Mouse (Mus musculus) limb, embryonic 14.5 days (tissue): ENCODE measurements around the gene Creb3l2. TPM values are rescaled to one million over a fixed set of nuclear protein-coding genes. Genes with fewer than 3 reads are reported as not detected.

Source experiments
- ATAC-seq: fragments of 200-750 bp; cut with Nextera tagmentation; 2 replicates; pipeline ENCODE4 v1.8.0; 2017; ENCODE audit warnings: low read depth, moderate number of reproducible peaks, moderate TSS enrichment; ENCODE audit not compliant: low FRiP score
- DNase-seq: peaks from one replicate; pipeline ENCODE4 v3.0.0-alpha.2; 2015; ENCODE audit warnings: low spot score
- H3K27ac ChIP-seq: fragments of 300-500 bp; sonication (generic); replicated peaks from 2 replicates; pipeline ENCODE4 v1.5.1; 2014; ENCODE audit warnings: low read depth, mild to moderate bottlenecking, low read length, moderate library complexity, mixed read lengths
- H3K27me3 ChIP-seq: fragments of 300-500 bp; sonication (generic); 2 replicates; pipeline ENCODE4 v1.6.1; 2014; ENCODE audit warnings: low read length, mixed read lengths; ENCODE audit not compliant: control insufficient read depth, insufficient read depth
- H3K36me3 ChIP-seq: fragments of 300-500 bp; sonication (generic); 2 replicates; pipeline ENCODE4 v1.6.1; 2014; ENCODE audit warnings: mild to moderate bottlenecking, low read length, moderate library complexity, mixed read lengths; ENCODE audit not compliant: control insufficient read depth, insufficient read depth
- H3K4me1 ChIP-seq: fragments of 300-500 bp; sonication (generic); 2 replicates; pipeline ENCODE4 v1.6.1; 2014; ENCODE audit warnings: antibody characterized with exemption, low read length, mixed read lengths; ENCODE audit not compliant: control insufficient read depth, insufficient read depth
- H3K4me2 ChIP-seq: fragments of 300-500 bp; sonication (generic); replicated peaks from 2 replicates; pipeline ENCODE4 v1.6.1; 2014; ENCODE audit warnings: low read depth, mild to moderate bottlenecking, low read length, moderate library complexity; ENCODE audit not compliant: severe bottlenecking
- H3K4me3 ChIP-seq: fragments of 300-500 bp; sonication (generic); replicated peaks from 2 replicates; pipeline ENCODE4 v1.5.1; 2014; ENCODE audit warnings: low read length
- H3K9ac ChIP-seq: fragments of 300-500 bp; sonication (generic); 2 replicates; pipeline ENCODE4 v1.6.1; 2014; ENCODE audit warnings: mild to moderate bottlenecking, low read depth, low read length, moderate library complexity; ENCODE audit not compliant: severe bottlenecking
- H3K9me3 ChIP-seq: fragments of 300-500 bp; sonication (generic); 2 replicates; pipeline ENCODE4 v1.6.1; 2016; ENCODE audit warnings: low read length; ENCODE audit not compliant: control insufficient read depth
- POLR2A ChIP-seq: fragments of 200-500 bp; IDR thresholded peaks from 2 replicates; pipeline ENCODE4 v1.8.0; 2012; ENCODE audit warnings: inconsistent platforms, mild to moderate bottlenecking, moderate library complexity, borderline replicate concordance; ENCODE audit not compliant: insufficient read depth, insufficient read length; ENCODE audit errors: extremely low read depth
- WGBS: fragments of 180-500 bp; shearing (Covaris S2); extraction: QIAGEN DNeasy Blood & Tissue Kit; methylation state at CpG from one replicate; pipeline ENCODE4 v1.1.7; 2014; 5-methylcytosine and 5-hydroxymethylcytosine counted together
- polyA plus RNA-seq, 2 experiments: library from polyadenylated mRNA; depleted of rRNA in 1 of 2; stranded (reverse) in 1 of 2; unstranded in 1 of 2; fragments of >200 nt; fragmentation: Nextera tagmentation in 1 of 2; extraction: Ambion mirVana in 1 of 2; gene quantifications; 2 replicates each; pipeline versions ENCODE4 v1.2.1 to v1.2.3; 2012 to 2014

The Creb3l2 gene
- polyA plus RNA-seq, 2 experiments, result 44.4 to 51.7 TPM

GRCm38 (mm10) chr6:37455540-37455939 is 13.6 kb upstream of the Creb3l2 start:
- no peak for DNase-seq
- no peaks in the 10 kb centered on the region for H3K27me3 ChIP-seq
- H3K4me3 ChIP-seq, result no peak overlapping the region
- no peak overlapping the region for H3K9ac ChIP-seq
- ATAC-seq, result no peak
- no peak overlapping the region for H3K27ac ChIP-seq
- H3K9me3 ChIP-seq, result no peaks in the 10 kb centered on the region
- H3K4me2 ChIP-seq, result no peak overlapping the region
- 65% methylated on average over 5 of the region's 5 CpGs for WGBS
- no peaks in the 10 kb centered on the region for H3K36me3 ChIP-seq
- H3K4me1 ChIP-seq, result no peaks in the 10 kb centered on the region
- no peak for TF ChIP-seq POLR2A

GRCm38 (mm10) chr6:37453047-37453446 is 11.1 kb upstream of the Creb3l2 start:
- H3K36me3 ChIP-seq, result no peaks in the 10 kb centered on the region
- H3K27me3 ChIP-seq, result no peaks in the 10 kb centered on the region
- ATAC-seq (no peak), DNase-seq (no peak)
- no peak for TF ChIP-seq POLR2A
- H3K27ac ChIP-seq, result no peak overlapping the region
- no peak overlapping the region for H3K4me2 ChIP-seq
- H3K9ac ChIP-seq, result no peak overlapping the region
- no peak overlapping the region for H3K4me3 ChIP-seq
- H3K4me1 ChIP-seq, result no peaks in the 10 kb centered on the region
- 77% methylated on average over 4 of the region's 4 CpGs for WGBS
- H3K9me3 ChIP-seq, result no peaks in the 10 kb centered on the region

GRCm38 (mm10) chr6:37451664-37452063 is 9.7 kb upstream of the Creb3l2 start:
- Histone ChIP-seq H3K9ac (no peak overlapping the region), H3K27me3 (no peaks in the 10 kb centered on the region), H3K36me3 (no peaks in the 10 kb centered on the region), H3K4me1 (no peaks in the 10 kb centered on the region), H3K9me3 (no peaks in the 10 kb centered on the region), H3K27ac (no peak overlapping the region), H3K4me3 (no peak overlapping the region), H3K4me2 (no peak overlapping the region)
- DNase-seq (no peak), ATAC-seq (no peak)
- 50% methylated on average over 4 of the region's 4 CpGs for WGBS
- no peak for TF ChIP-seq POLR2A

GRCm38 (mm10) chr6:37447704-37448466 is 5.9 kb upstream of the Creb3l2 start:
- ATAC-seq (peak; percentile 50; the same call in 1 of the 2 replicates), DNase-seq (peak; percentile 79)
- Histone ChIP-seq H3K27me3 (no peaks in the 10 kb centered on the region), H3K9me3 (peaks cover 4% of the 10 kb centered on the region; the same call in 1 of the 2 replicates), H3K4me2 (no peak overlapping the region), H3K4me3 (no peak overlapping the region), H3K4me1 (0 out of 2 replicates have a peak, but pooled peaks cover 2% of the 10 kb centered on the region), H3K36me3 (no peaks in the 10 kb centered on the region), H3K27ac (no peak overlapping the region), H3K9ac (no peak overlapping the region)
- 25% methylated on average over 10 of the region's 10 CpGs for WGBS
- TF ChIP-seq POLR2A, result no peak

GRCm38 (mm10) chr6:37442781-37443180 is 835 bp upstream of the Creb3l2 start:
- ATAC-seq (no peak), DNase-seq (no peak)
- no peak for TF ChIP-seq POLR2A
- peak overlapping the region; percentile 59 for H3K27ac ChIP-seq
- H3K9ac ChIP-seq, result peak overlapping the region; percentile 40
- peak overlapping the region; percentile 46 for H3K4me2 ChIP-seq
- H3K9me3 ChIP-seq, result peaks cover 4% of the 10 kb centered on the region; the same call in 1 of the 2 replicates
- peak overlapping the region; percentile 88 for H3K4me3 ChIP-seq
- WGBS, result 46% methylated on average over 4 of the region's 4 CpGs
- H3K27me3 ChIP-seq, result no peaks in the 10 kb centered on the region
- peaks cover 18% of the 10 kb centered on the region for H3K4me1 ChIP-seq
- peaks cover 9% of the 10 kb centered on the region; the same call in 1 of the 2 replicates for H3K36me3 ChIP-seq
